Mouse (Mus musculus) heart, adult 2 months (tissue): ENCODE results near the gene Tspan5.

Source experiments
- CTCF ChIP-seq: fragments of 200-600 bp; IDR thresholded peaks from 2 replicates; pipeline ENCODE4 v1.8.1; 2022; ENCODE audit warnings: antibody characterized with exemption, mild to moderate bottlenecking, moderate library complexity
- POLR2A ChIP-seq: fragments of 200-500 bp; IDR thresholded peaks from 2 replicates; pipeline ENCODE4 v1.6.1; 2011; ENCODE audit warnings: mild to moderate bottlenecking, low read depth, low read length, control low read depth; ENCODE audit not compliant: insufficient read depth

GRCm38 (mm10) chr3:138759968-138760684 is 18.1 kb downstream of the Tspan5 start:
- TF ChIP-seq POLR2A (no peak), CTCF (no peak)
